Mouse (Mus musculus) forelimb bud, embryonic 11.5 days (tissue): ENCODE results near the gene Lmod2.

Experiments used
- DNase-seq: peaks from one replicate; pipeline ENCODE4 v3.0.0-alpha.2; 2012; ENCODE audit warnings: low read depth, low spot score

The Lmod2 gene

DNA sequence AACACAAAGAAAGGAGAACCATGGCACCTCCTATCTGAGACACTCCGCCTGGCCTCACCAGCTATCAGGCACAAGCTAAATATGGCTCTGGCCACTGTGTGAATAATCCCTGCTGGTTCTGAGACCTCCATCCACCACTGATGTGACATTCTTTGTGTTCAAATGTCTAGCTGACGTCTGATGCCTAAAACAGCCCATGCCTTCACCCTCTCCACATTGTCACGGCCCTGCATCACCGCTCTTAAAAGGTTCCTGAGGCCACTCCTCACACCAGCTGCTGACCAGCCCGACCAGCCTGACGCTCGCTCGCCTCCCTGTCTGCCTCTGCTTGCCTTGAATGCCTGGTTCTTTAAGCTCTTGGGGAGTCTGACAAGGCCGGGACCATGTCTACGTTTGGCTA is at the start of gene Lmod2:
TSS of gene Lmod2 (plus strand) at position 263 of the 400 bp plus-strand sequence.
- DNase-seq, result no peak

DNA sequence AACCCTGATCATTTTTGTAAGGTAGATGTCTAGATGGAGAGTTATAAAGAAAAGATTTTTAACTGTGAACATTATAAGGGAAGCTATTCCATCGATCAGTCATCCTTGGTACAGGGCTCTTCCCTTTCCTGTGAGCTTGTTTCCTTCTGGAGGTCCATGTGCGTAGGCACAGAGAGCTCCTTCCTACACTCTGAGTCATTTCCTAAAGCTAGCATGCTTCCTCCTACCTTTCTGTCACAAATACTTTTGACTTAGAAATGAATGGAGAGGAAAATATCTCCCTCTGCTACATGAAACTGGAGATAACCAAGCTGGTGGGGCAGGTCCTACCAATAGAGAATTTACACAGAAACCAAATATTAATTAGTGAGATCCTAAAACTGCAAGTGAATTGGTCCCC is 47.8 kb upstream of the Lmod2 start:
- no peak for DNase-seq

DNA sequence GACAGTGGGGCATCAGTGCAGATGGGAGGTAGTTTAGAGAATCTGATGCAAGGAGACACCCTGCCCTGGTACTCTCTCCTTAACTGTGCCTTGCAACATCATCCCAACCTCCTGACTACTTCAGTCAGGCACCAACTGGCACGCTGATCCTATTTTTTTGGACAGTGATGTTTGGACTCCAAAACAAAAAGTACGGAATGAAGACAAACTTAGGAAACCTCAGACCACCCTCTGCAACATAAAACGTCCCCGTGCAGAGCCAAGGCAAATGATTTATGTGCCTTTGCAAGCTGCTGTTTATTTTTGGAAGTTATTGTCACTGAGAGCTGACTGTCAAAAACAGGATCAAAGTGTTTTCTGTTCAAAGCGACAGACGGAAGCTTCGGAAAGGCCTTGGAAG is 45.5 kb upstream of the Lmod2 start:
- DNase-seq, result no peak

DNA sequence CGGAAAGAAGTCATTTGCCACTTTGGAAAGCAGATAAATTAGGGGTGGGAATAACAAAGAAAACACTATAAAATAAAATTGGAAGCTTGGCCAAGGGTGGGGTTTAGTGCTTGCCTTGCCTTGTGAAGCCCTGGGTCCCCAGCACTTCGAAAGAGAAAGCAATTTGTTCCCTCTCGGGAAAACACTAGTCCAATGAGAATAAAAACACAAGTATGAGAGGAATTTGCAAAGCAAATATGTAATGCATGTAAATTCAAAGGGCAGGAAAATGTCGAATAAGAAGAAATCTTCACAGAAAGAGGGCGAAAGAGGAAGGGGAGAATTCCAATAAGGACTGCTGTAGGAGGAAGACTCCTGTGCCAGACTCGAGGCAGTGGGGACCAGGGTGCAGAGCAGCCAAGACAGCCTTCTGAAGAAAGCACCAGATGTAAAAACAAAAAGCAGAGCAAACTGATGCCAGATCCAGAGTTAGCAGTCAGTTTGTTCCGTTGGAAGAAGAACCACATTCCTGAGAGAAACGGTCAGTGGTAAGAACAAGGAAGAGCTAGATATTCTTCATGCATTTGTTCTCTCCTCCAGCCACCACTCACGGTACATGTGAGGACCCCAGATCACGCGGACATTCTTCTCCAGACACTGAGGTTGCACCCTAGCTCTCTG is 43.0 kb upstream of the Lmod2 start:
- no peak for DNase-seq

DNA sequence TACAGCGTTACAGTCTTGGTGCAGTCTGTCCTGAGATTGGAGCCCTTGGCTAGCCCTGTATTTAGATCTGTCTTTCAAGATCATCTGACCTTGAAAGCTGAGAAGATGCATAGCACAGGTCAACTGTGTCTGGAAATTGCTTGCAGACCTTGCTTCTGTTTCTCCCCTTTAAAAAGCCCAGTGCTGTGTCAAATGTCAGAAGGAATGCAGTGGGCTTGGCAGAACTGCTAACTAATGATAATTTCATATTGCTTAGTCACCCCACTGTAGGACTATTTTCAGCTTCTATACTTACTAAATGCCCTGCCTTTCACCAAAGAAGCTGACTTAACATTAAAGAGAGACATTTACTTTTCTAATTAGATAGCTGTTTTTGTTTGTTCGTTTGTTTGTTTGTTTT is 42.1 kb upstream of the Lmod2 start:
- DNase-seq, result no peak

DNA sequence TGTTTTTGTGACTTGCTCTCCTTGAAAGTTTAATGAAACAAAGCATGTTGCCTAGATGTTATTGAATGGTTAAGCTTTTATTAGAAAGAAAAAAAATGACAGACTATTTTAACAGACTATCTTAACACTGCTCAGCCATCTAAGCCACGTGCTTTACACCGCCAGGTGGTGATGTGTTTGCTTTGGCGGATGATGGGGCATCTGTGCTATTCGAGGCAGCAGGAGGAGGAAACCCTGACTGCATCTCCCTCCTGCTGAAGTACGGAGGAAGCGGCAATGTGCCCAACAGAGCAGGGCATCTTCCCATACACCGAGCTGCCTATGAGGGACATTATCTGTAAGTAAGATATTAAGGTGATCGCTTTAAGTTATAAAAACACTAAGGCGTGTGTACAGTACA is 33.5 kb upstream of the Lmod2 start:
- DNase-seq, result no peak

DNA sequence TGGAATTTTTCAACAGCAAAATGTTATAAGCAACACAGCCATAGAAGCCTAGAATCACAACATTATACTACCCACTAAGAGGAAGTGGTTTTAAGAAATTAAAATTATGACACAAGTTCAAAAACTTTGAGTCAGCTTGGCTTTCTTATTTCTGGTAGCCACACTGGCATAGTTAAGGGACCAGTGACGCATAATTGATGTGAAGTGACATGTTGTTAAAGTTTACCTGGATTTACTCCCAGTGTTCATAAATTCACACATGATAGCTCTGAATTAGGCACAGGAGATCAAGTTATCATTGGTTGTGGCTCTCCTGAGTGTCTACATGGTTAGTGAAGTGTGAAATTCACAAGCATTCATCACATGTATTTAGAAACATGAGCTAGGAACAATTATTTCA is 32.7 kb upstream of the Lmod2 start:
- DNase-seq, result no peak

DNA sequence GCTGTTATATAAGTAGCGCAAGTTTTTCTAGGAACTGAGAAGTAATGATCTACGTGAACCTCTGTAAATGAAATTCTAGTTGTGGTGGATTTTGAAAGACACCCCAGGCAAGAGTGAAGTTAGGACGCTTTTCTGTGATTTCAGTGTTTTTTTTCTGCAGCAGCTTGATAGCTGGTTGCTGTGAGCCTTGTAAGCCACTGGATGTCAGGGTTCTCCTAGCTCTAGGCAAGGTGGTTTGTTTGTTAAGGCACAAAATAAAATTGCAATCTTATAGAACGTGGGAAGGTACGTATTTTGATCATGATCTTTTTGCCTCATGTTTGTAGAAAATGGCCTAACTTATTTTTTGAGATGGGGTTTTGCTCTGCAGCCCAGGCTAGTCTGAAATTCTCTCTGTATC is 28.6 kb upstream of the Lmod2 start:
- no peak for DNase-seq

DNA sequence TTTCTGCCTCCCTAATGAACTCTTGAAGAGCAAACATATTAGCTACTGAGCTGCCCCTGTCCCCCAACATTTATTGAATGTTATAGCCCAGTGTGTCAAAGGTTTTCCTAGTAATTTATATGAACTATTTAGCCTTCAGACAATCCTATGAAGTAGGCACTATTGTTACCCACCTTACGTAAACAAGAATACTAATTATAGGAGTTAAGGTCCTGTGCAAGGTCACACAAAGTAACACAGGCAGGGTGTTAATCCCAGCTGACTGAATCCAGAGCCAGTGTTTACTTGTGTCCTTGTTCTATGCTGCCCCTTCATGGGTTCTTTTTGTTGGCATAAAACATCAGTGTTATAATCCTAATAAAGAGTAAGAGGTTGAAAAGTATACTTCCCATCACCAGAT is 27.9 kb upstream of the Lmod2 start:
- DNase-seq, result no peak

DNA sequence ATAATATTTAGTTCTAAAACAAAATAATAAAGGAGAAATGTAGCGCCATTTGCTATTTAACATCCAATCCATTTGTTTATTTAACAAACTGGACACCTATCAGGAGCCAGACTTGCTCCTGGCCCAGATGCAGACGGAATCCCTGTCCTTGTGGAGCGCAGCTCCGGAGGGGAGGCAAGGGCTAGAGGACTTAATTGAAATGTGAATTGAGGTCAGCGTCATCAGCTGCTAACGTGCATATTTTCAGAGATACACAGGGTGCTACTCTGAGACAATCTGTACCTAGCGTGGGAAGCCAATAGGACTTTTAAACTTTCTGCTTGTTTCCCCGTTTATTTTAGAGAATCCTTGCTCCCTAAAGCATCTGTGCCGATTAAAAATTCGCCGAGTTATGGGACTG is 27.3 kb upstream of the Lmod2 start:
- no peak for DNase-seq

DNA sequence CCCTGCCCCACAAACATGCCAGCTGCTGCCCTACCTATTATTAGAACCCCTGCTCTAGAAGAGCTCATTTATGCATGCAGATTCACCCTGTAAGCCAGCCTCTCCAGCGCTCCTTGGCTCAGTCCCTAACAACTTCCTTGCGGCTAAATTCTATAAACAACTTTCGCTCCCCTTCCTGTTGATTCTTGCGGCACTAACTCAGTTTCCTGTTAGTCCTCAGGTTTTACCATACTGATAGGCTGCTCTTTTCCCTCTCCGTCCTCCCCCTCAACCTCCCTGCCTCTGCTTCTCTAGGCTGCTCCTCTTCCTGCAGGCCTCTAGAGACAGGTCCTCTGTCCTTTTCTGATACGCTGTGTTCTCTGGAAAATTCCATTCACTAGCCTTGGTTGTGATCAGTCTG is 26.4 kb upstream of the Lmod2 start:
- no peak for DNase-seq

DNA sequence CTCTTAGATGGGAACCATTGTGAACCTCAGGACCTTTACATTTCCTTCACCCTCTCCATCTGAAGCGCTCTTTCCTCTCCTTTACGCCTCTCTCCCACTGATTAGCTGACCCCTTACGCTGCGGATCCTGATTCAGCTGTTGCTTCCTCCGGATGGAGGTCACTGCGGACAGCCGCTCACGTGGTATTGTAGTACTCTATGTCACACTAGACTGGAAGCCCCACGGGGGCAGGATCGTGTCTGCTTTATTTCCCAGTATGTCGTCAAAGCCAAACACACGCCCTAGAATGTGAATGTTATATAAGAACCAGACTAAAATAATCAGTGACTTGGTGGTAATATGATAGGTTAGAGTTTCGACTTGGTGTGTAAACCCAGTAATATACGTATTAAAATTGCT is 25.1 kb upstream of the Lmod2 start:
- DNase-seq, result no peak

DNA sequence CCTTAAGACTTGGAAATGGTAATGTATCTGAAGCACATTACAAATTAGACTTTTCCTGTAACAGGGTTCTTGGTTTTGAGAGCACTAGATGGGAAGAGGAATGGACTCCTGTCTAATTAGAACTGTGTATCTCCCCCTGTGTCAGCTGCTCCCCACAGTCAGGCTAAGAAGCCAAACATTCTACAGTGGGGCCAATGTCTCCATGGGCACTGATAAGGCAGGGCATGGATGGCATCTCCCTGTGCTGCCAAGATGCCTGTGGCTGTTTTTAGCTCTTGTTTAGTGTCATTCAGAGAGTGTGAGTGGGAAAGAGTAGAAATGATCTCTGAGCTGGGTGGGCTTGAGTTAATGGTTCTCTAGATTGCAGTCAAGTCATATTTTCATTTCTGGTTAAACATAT is 24.2 kb upstream of the Lmod2 start:
- DNase-seq, result no peak

DNA sequence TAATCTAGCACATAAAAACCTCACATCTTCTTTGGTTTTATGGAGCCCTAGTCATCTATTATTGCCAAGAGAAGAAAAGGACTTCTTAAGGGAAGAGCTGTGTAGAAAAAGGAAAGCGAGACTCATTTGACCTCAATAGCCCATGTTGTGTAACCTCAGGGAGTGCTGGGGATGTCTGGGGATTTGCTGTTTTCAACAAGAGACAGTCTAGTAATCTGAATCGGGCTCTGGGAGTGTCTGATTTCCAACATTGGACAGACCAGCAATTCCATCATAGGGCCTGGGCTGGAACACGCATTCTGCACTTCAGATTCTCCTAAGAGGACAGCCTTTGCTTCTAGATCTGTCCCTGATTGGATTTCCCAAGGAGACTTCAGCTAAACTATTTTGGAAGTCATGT is 14.1 kb upstream of the Lmod2 start:
- no peak for DNase-seq

DNA sequence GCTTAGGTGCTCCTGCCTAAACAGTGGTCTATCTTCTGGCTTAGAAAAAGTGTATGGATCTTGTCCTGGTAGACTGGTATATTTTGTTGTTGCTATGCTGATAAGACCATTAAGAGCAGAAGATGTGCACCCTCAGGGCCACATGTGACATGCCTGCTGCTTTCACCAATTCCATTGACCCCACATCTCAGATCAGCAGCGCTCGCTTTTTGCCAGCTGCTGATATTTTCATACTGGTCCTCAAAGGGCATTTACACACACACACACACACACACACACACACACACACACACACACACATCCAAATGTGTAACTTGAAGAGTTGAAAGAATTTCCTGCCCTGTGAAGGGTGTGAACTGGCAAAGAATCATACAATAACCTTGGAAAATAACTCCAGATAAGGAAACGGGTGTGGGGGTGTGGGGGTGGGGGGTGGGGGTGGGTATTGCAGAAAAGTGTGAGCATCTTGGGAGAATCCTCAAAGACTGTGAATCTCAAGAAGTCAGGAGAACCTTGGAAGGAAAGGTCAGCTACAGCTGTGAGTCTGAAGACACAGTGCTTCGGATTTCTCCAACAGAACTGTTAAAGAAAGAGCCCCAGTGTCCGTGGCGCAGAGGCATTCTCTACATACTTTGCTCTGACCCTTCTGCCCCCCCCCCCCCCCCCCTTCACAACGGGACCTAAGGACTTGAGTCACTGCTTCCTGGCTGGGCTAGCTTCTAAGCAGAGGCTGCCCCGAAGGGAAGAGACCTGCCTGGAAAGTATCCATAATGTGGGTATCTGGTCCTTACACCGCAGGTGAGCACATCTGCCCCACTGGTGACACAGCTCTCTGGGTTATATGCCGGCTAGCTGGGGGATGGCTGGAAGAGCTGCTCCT is 11.9 kb upstream of the Lmod2 start:
- no peak for DNase-seq

DNA sequence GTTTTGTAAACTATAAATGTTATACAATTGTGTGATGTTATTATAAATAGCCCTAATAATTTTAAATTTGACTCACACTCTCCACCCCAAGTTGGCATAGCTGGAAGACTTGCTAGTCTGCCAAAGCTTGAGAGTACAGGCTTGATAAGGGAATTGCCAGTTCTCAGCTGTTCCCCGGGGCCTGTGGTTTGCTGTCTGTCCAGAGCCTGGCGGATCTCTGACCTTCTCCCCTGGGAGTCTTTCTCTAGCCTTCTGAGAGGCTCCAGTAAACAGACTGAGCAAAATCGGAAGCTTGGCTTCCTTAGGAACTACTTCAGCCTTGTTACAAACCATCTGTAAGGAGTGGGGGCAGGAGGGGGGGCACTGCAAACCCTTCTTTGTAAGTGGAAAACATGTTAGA is 10.7 kb upstream of the Lmod2 start:
- no peak for DNase-seq

DNA sequence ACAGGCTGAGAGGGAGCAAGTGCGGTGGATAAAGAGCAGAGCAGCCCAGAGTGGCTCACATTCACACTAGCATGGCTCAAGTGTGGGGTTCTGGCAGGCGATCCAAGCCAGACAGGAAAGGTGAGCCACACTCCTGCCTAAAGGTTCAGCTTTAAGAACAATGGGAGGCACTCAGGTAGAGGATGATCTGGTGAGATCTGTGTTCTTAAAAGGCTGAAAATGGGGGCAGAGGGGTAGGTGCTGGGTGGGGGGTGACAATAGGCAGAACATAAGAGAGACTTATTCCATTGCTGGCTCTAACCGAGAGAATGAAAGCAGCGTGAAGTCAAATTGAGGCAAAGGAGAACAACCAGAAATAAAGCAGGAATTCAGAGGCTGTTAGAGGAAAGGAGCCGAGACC is 7.3 kb upstream of the Lmod2 start:
- DNase-seq, result no peak

DNA sequence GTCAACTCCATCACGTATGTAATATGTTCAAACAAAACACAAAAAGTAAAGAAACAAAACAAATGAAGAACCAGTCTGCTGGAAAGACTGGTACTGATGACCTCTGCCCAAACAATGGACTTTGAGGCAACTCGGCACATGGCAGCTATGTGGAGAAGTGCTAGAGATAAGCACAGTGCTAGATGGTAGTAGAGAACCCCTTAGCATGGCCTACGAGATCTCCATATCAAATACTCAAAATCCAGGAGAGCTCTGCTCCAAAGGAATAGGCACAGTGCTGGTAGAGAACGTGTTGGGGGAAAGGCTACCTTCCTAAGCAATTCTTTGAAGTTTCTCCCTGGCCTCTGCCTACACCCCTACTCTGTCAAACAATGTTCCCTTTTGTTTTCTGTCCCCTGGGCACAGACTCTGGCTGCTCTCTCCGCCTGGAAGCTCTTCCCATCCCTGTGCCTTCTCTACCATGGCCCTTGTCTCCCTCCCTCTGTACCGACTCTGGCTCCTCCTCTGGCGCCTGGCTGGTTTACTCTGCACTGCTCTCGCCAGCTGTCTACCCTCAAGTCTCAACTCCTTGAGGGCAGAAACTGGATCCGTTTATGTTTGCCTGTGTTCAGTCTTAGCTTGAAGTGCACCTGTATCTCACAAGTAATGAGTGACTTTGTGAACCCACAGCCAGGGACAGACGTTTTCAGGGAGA is 5.9 kb upstream of the Lmod2 start:
- no peak for DNase-seq

DNA sequence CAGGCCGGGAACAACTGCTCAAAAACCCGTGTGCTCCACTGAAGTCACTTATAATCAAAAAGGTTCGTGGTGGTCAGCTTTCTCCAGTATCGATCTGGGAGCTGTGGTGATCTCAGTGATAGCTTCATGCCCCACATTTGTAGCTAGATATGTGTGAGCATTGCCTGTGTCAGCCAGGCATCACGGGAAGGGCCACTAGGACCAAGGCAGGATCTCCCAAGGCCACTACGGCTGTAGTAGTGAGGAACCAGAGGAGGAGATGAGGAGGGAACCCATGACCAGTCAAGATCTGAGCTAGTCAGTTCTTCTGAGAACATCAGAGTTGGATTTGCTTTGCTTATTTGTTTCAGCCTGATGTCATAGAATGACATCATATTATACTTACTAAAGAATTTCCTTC is 1.6 kb downstream of the Lmod2 start:
- no peak for DNase-seq

DNA sequence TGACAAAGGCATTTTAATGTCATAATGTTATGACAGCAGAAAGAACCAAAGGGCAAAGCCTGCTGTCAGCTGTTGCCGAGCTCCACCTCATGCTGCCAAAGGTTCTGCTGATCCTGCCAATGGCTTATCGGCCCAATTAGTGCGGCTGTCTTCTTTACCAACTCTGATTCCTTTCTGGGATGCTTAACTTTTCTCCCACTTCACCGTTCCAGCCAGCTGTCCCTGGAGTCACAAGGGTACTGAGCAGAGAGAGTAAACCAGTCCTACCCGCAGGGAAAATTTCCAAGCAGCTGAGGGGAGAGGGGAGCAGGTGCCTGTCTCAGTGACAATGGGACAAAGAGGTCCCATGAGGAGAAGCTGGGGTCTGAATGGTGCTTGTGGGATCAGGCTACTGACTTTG is 2.1 kb downstream of the Lmod2 start:
- no peak for DNase-seq

DNA sequence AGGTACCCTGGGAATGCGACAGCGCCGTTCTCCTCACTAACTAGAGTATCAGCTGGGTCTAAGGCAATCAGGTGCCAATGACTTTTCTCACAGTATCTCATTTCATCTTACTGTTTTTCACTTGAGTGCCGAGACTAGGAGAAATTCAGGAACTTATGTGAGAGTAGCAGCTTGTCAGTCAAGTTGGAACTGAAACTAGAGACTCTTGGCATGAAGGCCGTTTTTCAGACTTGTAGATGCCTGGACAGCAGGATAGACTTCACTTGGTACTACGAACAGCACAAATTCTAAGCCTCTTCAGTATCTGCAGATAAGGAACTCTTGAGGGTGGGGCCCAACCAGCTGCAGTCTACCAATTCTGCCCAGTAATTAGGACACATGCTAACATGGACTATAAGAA is 2.6 kb downstream of the Lmod2 start:
- DNase-seq, result no peak

DNA sequence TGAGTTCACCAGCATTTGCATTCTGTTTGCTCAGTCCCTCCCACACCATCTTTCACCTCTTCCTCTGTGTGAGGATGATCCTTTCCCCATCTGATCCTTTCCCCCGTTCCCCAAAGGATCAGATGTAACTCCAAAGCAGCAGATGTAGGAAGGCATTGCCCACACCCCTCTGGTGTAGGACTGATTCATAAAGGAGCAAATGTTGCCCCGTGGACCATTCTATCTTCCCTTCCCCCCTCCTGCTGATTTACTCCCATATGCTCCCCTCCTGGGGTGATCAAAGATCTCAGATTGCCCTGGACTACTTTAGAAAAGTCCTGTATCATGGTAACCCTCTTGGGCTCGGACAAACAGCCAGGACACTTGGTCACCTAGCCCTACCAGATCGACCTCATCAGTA is 3.2 kb downstream of the Lmod2 start:
- no peak for DNase-seq

DNA sequence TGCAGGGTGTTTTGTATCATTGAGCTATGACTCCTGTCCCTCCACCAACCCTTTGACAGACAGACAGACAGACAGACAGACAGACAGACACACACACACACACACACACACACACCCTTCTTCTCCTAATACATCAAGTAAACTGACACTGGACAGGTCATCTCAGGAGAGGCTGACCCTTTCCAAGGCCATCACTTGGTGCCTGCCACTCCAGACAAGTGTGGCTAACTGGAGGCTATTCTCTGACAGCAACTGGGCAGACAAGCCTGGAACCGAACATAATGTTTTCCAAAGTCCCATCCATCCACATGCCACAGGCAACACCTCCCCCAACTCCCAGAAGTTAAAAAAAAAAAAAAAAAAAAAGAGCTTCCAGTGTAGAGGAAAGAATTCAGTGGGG is 4.1 kb downstream of the Lmod2 start:
- no peak for DNase-seq
